In genomic region chr5:25705567-25706349, GRCm38 (mm10) we compare ENCODE assay signal across 8 mouse cellular contexts. TPM values are rescaled to one million over a fixed set of nuclear protein-coding genes. Genes with fewer than 3 reads are reported as not detected.
DNase-seq lines count a peak whose midpoint lies in the region; ATAC-seq and TF ChIP-seq lines count a peak whose summit lies in the region.

TSS of gene Xrcc2 (minus strand) at chr5:25705825.

- peaks cover 2% of the 10 kb centered on the region; the same call in 1 of the 2 replicates for H3K4me1 ChIP-seq in cortical plate, adult 2 months (ENCODE audit: control insufficient read depth, insufficient read depth, low read length)

- no peak for TF ChIP-seq CTCF in cortical plate, adult 2 months (IDR thresholded peaks at IDR 0.05; ENCODE audit: extremely low read depth, insufficient read depth, low read length)

- TF ChIP-seq POLR2A in cortical plate, adult 2 months (IDR thresholded peaks at IDR 0.05; ENCODE audit: extremely low read depth, insufficient read depth, low read length), result peak; percentile 74; the same call in 1 of the 2 replicates

- ATAC-seq in activated CD4-positive, CD25-positive, alpha-beta regulatory T cell, adult 4 months, result peak; percentile 89
- peak; percentile 91 for ATAC-seq in inflammation-experienced regulatory T-cells, adult 6 months
- peak; percentile 98 for ATAC-seq in megakaryocyte-erythroid progenitor cell, adult 5-6 weeks (replicated peaks; ENCODE audit: low FRiP score, low TSS enrichment, poor library complexity, severe bottlenecking)

- H3K27ac ChIP-seq in cortical plate, adult 2 months (ENCODE audit: insufficient read depth, low read length), result no peak within 1 kb of the TSS

- intact Hi-C loops in left cerebral cortex, postnatal 10 days (cut with DNase I), result loop anchor here (10.0 kb wide), 1 partner anchor 181 kb away; no protein-coding TSS in a partner anchor

- DNase-seq in gastrocnemius, postnatal 10 days, result peak; percentile 97
- DNase-seq in left cerebral cortex, postnatal 10 days (ENCODE audit: extremely low spot score in 1 of 2, low spot score in 2 of 2), result peak; percentile 97 to 98
- peak; percentile 96 for DNase-seq in right cerebral cortex, postnatal 25 days
- peak; percentile 94 to 96 for DNase-seq in urinary bladder, postnatal 4 days (ENCODE audit: low spot score in 2 of 2)

- peak within 1 kb of the TSS; percentile 61 for H3K4me3 ChIP-seq in cortical plate, adult 2 months (ENCODE audit: insufficient read depth, low read length)

RNA-seq across cellular contexts. Expression of gene Xrcc2, which starts in this region (rescaled TPM):
- polyA plus RNA-seq in activated CD4-positive, CD25-positive, alpha-beta regulatory T cell, adult 4 months (2017; shearing (Covaris generic)), result 1 to 10 TPM; 5.6 to 6.1 TPM
- 4.9 and 5.0 TPM in 2 replicates for polyA plus RNA-seq in cortical plate, adult 2 months (2012; rRNA removed)
- 1 to 10 TPM; 2.9 to 4.4 TPM for total RNA-seq in gastrocnemius, postnatal 10 days (2021)
- 1 to 10 TPM; 2.9 to 6.3 (median 4.7) TPM for polyA plus RNA-seq in inflammation-experienced regulatory T-cells, adult 6 months (2017; shearing (Covaris generic))
- 1 to 10 TPM; 3.9 to 5.4 TPM for total RNA-seq in left cerebral cortex, postnatal 10 days (2021)
- 18.5 and 31.4 TPM in 2 replicates for total RNA-seq in megakaryocyte-erythroid progenitor cell, adult 5-6 weeks (2014; fragmentation: Nextera tagmentation)
- total RNA-seq in megakaryocyte-erythroid progenitor cell, adult 5-6 weeks (2017), result 12.3 and 14.3 TPM in 2 replicates
